Mouse (Mus musculus) adrenal gland, postnatal 10 days (tissue): Measurements from ENCODE around the gene Taf9b. TPM values are rescaled to one million over a fixed set of nuclear protein-coding genes. Genes with fewer than 3 reads are reported as not detected.

Experiments used
- total RNA-seq, 2 experiments: library from RNA; stranded (reverse); gene quantifications; 2 replicates each; pipeline ENCODE4 v1.2.3; 2021

Taf9b gene
- total RNA-seq, 2 experiments from 2014 or later: 12.2 to 15.5 TPM

Other genes with a start within 250 kb of the Taf9b start
- 10 to 100 TPM; 55.0 to 59.2 TPM for gene Magt1, start 209.3 kb downstream of the Taf9b start, total RNA-seq
- 100 to 1,000 TPM; 959 to 981 TPM for gene Cox7b, start 205.5 kb downstream of the Taf9b start, total RNA-seq
- 10 to 100 TPM; 22.9 to 26.2 TPM for gene Atp7a, start 193.9 kb downstream of the Taf9b start, total RNA-seq
- 1 to 10 TPM; 1.2 to 1.5 TPM for gene Tlr13, start 78.0 kb downstream of the Taf9b start, total RNA-seq
- gene Pgk1, start 34.1 kb downstream of the Taf9b start, total RNA-seq: 100 to 1,000 TPM; 405 to 424 TPM
- gene Fnd3c2, start 34.2 kb upstream of the Taf9b start, total RNA-seq: under 1 TPM in 1 of 2 experiments, not detected in 1; 0.15 TPM